Mouse (Mus musculus): ENCODE data around the gene Mthfsd.

DNA sequence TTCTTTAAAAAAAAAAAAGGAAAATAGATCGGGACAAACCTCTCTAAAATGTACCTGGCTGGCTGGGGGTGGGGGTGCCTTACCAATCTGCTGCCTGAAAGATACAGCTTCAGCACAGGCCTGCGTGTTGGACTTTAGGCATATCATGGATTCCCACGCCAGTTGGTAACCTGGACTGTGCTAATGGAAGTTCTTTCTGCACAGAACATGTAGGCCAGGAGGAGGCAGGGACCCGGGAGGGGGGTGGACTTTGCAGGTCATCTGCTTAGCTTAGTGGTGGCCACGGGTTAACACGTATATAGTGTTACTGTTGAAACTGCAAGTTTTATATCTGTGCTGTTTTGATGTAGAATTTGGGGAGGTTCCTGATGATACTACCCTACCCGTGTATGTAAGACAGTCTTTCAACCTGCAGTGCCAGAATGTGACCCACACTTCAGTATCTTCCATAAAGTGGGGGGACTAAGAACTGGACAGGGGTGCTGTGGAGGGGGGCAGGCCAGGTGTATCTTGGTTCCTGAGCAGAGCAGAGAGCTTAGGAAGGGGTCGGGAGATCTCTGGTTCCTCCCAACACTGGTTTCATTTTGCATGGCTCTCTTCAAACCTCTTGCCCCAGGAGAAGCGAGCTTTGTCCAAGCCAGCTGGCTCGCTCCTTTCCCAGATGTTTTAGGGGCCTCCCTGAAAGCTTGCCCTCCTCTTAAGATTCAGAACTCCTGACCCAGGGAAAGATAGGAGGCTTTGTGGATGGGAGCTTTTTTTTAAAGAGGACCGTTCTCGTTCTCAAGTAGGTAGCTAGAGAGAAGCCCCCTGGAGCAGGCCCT, 11.7 kb upstream of the Mthfsd start:
- no peak for TF ChIP-seq CTCF (IDR thresholded peaks at IDR 0.05; ENCODE audit: control insufficient read depth, insufficient read depth, insufficient replicate concordance, low read depth, low read length)
- no peak for TF ChIP-seq POLR2A (IDR thresholded peaks at IDR 0.05; ENCODE audit: control insufficient read depth, low read depth, low read length)
